Mouse (Mus musculus): ENCODE data around the gene Nr2c1. TPM values are rescaled to one million over a fixed set of nuclear protein-coding genes. Genes with fewer than 3 reads are reported as not detected.
A peak's percentile ranks its signal among the peaks of the same experiment; 100 is the strongest.

Nr2c1 gene
- polyA plus RNA-seq, 1 experiment from 2014 or later = 10.4 TPM

- Histone ChIP-seq H3K9ac (ENCODE audit: low read depth, low read length) (no peak overlapping the region), H3K36me3 (ENCODE audit: control insufficient read depth, insufficient read depth, low read length) (peaks cover 14% of the 10 kb centered on the region), H3K27me3 (replicated peaks; ENCODE audit: control insufficient read depth, insufficient read depth, low read length) (no peaks in the 10 kb centered on the region), H3K4me3 (ENCODE audit: low read length) (no peak overlapping the region), H3K27ac (ENCODE audit: low read length) (no peak overlapping the region), H3K4me2 (ENCODE audit: low read depth, low read length) (no peak overlapping the region), H3K4me1 (ENCODE audit: control insufficient read depth, insufficient read depth, low read length) (peaks cover 6% of the 10 kb centered on the region; the same call in 1 of the 2 replicates), H3K9me3 (ENCODE audit: control insufficient read depth, low read length) (0 out of 2 replicates have a peak, but pooled peaks cover 5% of the 10 kb centered on the region)
- 84% methylated on average over 7 of the region's 7 CpGs for WGBS
- ATAC-seq = no peak
Observed at GRCm38 (mm10) chr10:94174652-94175051, 26.8 kb downstream of the Nr2c1 start.

- H3K4me1 ChIP-seq (ENCODE audit: control insufficient read depth, insufficient read depth, low read length) = no peaks in the 10 kb centered on the region
- no peaks in the 10 kb centered on the region for H3K36me3 ChIP-seq (ENCODE audit: control insufficient read depth, insufficient read depth, low read length)
- no peak for ATAC-seq
- 44% methylated on average over 4 of the region's 4 CpGs for WGBS
- H3K27me3 ChIP-seq (replicated peaks; ENCODE audit: control insufficient read depth, insufficient read depth, low read length) = no peaks in the 10 kb centered on the region
- H3K27ac ChIP-seq (ENCODE audit: low read length) = no peak overlapping the region
- H3K9ac ChIP-seq (ENCODE audit: low read depth, low read length) = no peak overlapping the region
- H3K4me3 ChIP-seq (ENCODE audit: low read length) = no peak overlapping the region
- no peaks in the 10 kb centered on the region for H3K9me3 ChIP-seq (ENCODE audit: control insufficient read depth, low read length)
- H3K4me2 ChIP-seq (ENCODE audit: low read depth, low read length) = no peak overlapping the region
Observed at GRCm38 (mm10) chr10:94183199-94183598, 35.4 kb downstream of the Nr2c1 start.

GRCm38 (mm10) chr10:94198482-94199405 lies 50.9 kb downstream of the Nr2c1 start, which contains the start of gene Ndufa12:
Gene Ndufa12, plus strand, starts transcription at chr10:94198720.
- peak within 1 kb of the TSS; percentile 88 for H3K9ac ChIP-seq (ENCODE audit: low read depth, low read length)
- under 1% methylated on average over 46 of the region's 46 CpGs for WGBS
- peak; percentile 99 for ATAC-seq
- H3K4me3 ChIP-seq (ENCODE audit: low read length) = peak within 1 kb of the TSS; percentile 83
- 0 out of 2 replicates have a peak, but pooled peaks cover 2% of the 10 kb centered on the region for H3K36me3 ChIP-seq (ENCODE audit: control insufficient read depth, insufficient read depth, low read length)
- no peaks in the 10 kb centered on the region for H3K9me3 ChIP-seq (ENCODE audit: control insufficient read depth, low read length)
- peak within 1 kb of the TSS; percentile 80 for H3K27ac ChIP-seq (ENCODE audit: low read length)
- H3K27me3 ChIP-seq (replicated peaks; ENCODE audit: control insufficient read depth, insufficient read depth, low read length) = no peaks in the 10 kb centered on the region
- H3K4me1 ChIP-seq (ENCODE audit: control insufficient read depth, insufficient read depth, low read length) = peaks cover 3% of the 10 kb centered on the region; the same call in 1 of the 2 replicates
- peak within 1 kb of the TSS; percentile 77 for H3K4me2 ChIP-seq (ENCODE audit: low read depth, low read length)

GRCm38 (mm10) chr10:94204973-94205372 lies 57.1 kb downstream of the Nr2c1 start:
- no peaks in the 10 kb centered on the region for H3K4me1 ChIP-seq (ENCODE audit: control insufficient read depth, insufficient read depth, low read length)
- H3K9ac ChIP-seq (ENCODE audit: low read depth, low read length) = no peak overlapping the region
- ATAC-seq = no peak
- no peak overlapping the region for H3K4me2 ChIP-seq (ENCODE audit: low read depth, low read length)
- WGBS = 88% methylated on average over 4 of the region's 4 CpGs
- no peaks in the 10 kb centered on the region for H3K9me3 ChIP-seq (ENCODE audit: control insufficient read depth, low read length)
- peaks cover 14% of the 10 kb centered on the region for H3K36me3 ChIP-seq (ENCODE audit: control insufficient read depth, insufficient read depth, low read length)
- no peak overlapping the region for H3K4me3 ChIP-seq (ENCODE audit: low read length)
- no peaks in the 10 kb centered on the region for H3K27me3 ChIP-seq (replicated peaks; ENCODE audit: control insufficient read depth, insufficient read depth, low read length)
- no peak overlapping the region for H3K27ac ChIP-seq (ENCODE audit: low read length)

- ATAC-seq = no peak
- Histone ChIP-seq H3K9ac (ENCODE audit: low read depth, low read length) (no peak overlapping the region), H3K4me1 (ENCODE audit: control insufficient read depth, insufficient read depth, low read length) (no peaks in the 10 kb centered on the region), H3K36me3 (ENCODE audit: control insufficient read depth, insufficient read depth, low read length) (peaks cover 13% of the 10 kb centered on the region; the same call in 1 of the 2 replicates), H3K27ac (ENCODE audit: low read length) (no peak overlapping the region), H3K4me2 (ENCODE audit: low read depth, low read length) (no peak overlapping the region), H3K4me3 (ENCODE audit: low read length) (no peak overlapping the region), H3K27me3 (replicated peaks; ENCODE audit: control insufficient read depth, insufficient read depth, low read length) (no peaks in the 10 kb centered on the region), H3K9me3 (ENCODE audit: control insufficient read depth, low read length) (no peaks in the 10 kb centered on the region)
- WGBS = 68% methylated on average over 6 of the region's 6 CpGs
Observed at GRCm38 (mm10) chr10:94210718-94211618, 63.1 kb downstream of the Nr2c1 start.

GRCm38 (mm10) chr10:94211725-94212124 lies 63.9 kb downstream of the Nr2c1 start:
- Histone ChIP-seq H3K27me3 (replicated peaks; ENCODE audit: control insufficient read depth, insufficient read depth, low read length) (no peaks in the 10 kb centered on the region), H3K4me3 (ENCODE audit: low read length) (no peak overlapping the region), H3K9me3 (ENCODE audit: control insufficient read depth, low read length) (no peaks in the 10 kb centered on the region), H3K9ac (ENCODE audit: low read depth, low read length) (no peak overlapping the region), H3K27ac (ENCODE audit: low read length) (no peak overlapping the region), H3K4me2 (ENCODE audit: low read depth, low read length) (no peak overlapping the region), H3K4me1 (ENCODE audit: control insufficient read depth, insufficient read depth, low read length) (no peaks in the 10 kb centered on the region), H3K36me3 (ENCODE audit: control insufficient read depth, insufficient read depth, low read length) (peaks cover 13% of the 10 kb centered on the region; the same call in 1 of the 2 replicates)
- WGBS = 54% methylated on average over 2 of the region's 2 CpGs
- no peak for ATAC-seq

- ATAC-seq = no peak
- H3K4me1 ChIP-seq (ENCODE audit: control insufficient read depth, insufficient read depth, low read length) = no peaks in the 10 kb centered on the region
- no peaks in the 10 kb centered on the region for H3K27me3 ChIP-seq (replicated peaks; ENCODE audit: control insufficient read depth, insufficient read depth, low read length)
- no peak overlapping the region for H3K4me2 ChIP-seq (ENCODE audit: low read depth, low read length)
- H3K4me3 ChIP-seq (ENCODE audit: low read length) = no peak overlapping the region
- 0 out of 2 replicates have a peak, but pooled peaks cover 4% of the 10 kb centered on the region for H3K36me3 ChIP-seq (ENCODE audit: control insufficient read depth, insufficient read depth, low read length)
- H3K9ac ChIP-seq (ENCODE audit: low read depth, low read length) = no peak overlapping the region
- no peak overlapping the region for H3K27ac ChIP-seq (ENCODE audit: low read length)
- 78% methylated on average over 6 of the region's 6 CpGs for WGBS
- 0 out of 2 replicates have a peak, but pooled peaks cover 3% of the 10 kb centered on the region for H3K9me3 ChIP-seq (ENCODE audit: control insufficient read depth, low read length)
Observed at GRCm38 (mm10) chr10:94225026-94225750, 77.4 kb downstream of the Nr2c1 start.

GRCm38 (mm10) chr10:94230172-94230981 lies 82.6 kb downstream of the Nr2c1 start:
- no peak overlapping the region for H3K4me3 ChIP-seq (ENCODE audit: low read length)
- 45% methylated on average over 19 of the region's 19 CpGs for WGBS

More at GRCm38 (mm10) chr10:94230172-94230981, 82.6 kb downstream of the Nr2c1 start:
- ATAC-seq = no peak
- H3K9ac ChIP-seq (ENCODE audit: low read depth, low read length) = no peak overlapping the region
- H3K4me1 ChIP-seq (ENCODE audit: control insufficient read depth, insufficient read depth, low read length) = no peaks in the 10 kb centered on the region
- 0 out of 2 replicates have a peak, but pooled peaks cover 3% of the 10 kb centered on the region for H3K9me3 ChIP-seq (ENCODE audit: control insufficient read depth, low read length)
- H3K27me3 ChIP-seq (replicated peaks; ENCODE audit: control insufficient read depth, insufficient read depth, low read length) = no peaks in the 10 kb centered on the region
- H3K27ac ChIP-seq (ENCODE audit: low read length) = no peak overlapping the region
- no peak overlapping the region for H3K4me2 ChIP-seq (ENCODE audit: low read depth, low read length)
- no peaks in the 10 kb centered on the region for H3K36me3 ChIP-seq (ENCODE audit: control insufficient read depth, insufficient read depth, low read length)
